Mouse (Mus musculus) erythroblast, embryonic 14.5 days (primary cell): ENCODE data around the gene Arid3c. TPM values are rescaled to one million over a fixed set of nuclear protein-coding genes. Genes with fewer than 3 reads are reported as not detected.
"Not testable (repeated sequence)": the region's sequence is repeated elsewhere in the genome, so short reads cannot be mapped to it uniquely, and the experiment has no call there.

Experiments
- H3K27me3 ChIP-seq: 2 replicates; pipeline ENCODE4 v1.6.1; 2012; ENCODE audit warnings: inconsistent platforms; ENCODE audit not compliant: control insufficient read depth
- H3K36me3 ChIP-seq: 2 replicates; pipeline ENCODE4 v1.6.1; 2012; ENCODE audit warnings: mild to moderate bottlenecking, inconsistent platforms; ENCODE audit not compliant: control insufficient read depth
- H3K4me1 ChIP-seq: 2 replicates; pipeline ENCODE4 v1.6.1; 2012; ENCODE audit warnings: inconsistent platforms; ENCODE audit not compliant: control insufficient read depth
- H3K4me3 ChIP-seq: replicated peaks from 2 replicates; pipeline ENCODE3; 2012; ENCODE audit warnings: moderate library complexity, mild to moderate bottlenecking, inconsistent platforms
- H3K9me3 ChIP-seq: 2 replicates; pipeline ENCODE4 v1.6.1; 2012; ENCODE audit warnings: low read length, inconsistent platforms, mixed read lengths; ENCODE audit not compliant: control insufficient read depth
- polyA plus RNA-seq: library from polyadenylated mRNA; stranded (reverse); fragments of >175 nt; gene quantifications from 2 replicates; pipeline ENCODE4 v1.2.3, GENCODE M21; 2012

Arid3c gene
- polyA plus RNA-seq, 1 experiment = not detected

GRCm38 (mm10) chr4:41696930-41697841 lies 33.8 kb downstream of the Arid3c start, which contains the start of gene Cntfr:
Gene Cntfr, minus strand, starts transcription at chr4:41697089.
- H3K36me3 ChIP-seq, H3K4me3 ChIP-seq, H3K9me3 ChIP-seq, H3K4me1 ChIP-seq: not testable (repeated sequence)
- H3K27me3 ChIP-seq = peaks cover 42% of the 10 kb centered on the region

DNA sequence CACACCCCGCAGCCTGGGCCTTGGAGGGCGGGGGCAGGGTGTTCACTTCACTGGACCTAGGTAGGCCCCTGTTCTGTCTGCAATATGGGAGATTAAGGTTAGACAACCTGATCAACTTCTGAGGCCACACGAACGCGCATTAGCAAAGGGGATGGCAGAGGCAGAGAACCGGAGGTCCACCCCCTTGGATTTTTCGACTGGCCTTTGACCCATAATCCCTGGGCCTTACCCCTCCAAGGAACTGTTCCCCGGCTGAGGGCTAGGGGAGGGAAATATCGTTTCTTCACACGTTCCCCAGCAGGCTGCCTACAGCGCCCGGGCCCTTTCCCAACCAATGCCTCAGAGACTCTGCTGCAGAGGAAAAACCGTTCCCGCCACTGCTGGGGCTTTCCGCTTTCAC lies 34.5 kb downstream of the Arid3c start:
- peaks cover 42% of the 10 kb centered on the region for H3K27me3 ChIP-seq
- H3K4me1 ChIP-seq, H3K36me3 ChIP-seq, H3K9me3 ChIP-seq, H3K4me3 ChIP-seq: not testable (repeated sequence)

DNA sequence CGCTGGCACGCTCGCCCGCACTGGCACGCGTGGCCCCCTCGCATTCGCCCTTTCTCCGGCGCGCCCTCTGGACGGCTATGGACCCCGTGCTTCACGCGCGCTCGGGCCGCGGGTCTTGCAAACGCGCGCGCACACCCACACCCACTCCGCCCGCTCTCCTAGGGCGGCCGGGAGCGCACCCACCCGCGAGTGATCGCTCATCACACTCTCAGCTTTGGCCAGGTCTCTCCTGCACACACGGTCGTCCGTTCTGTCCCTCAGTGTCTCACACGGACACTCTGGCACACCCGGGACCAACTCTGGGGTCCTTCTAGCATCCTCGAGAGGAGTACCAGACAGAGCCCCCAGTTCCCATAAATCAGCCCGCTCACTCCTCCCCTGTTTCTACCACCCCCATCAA lies 35.1 kb downstream of the Arid3c start:
- not testable (repeated sequence) for H3K4me3 ChIP-seq, H3K4me1 ChIP-seq, H3K9me3 ChIP-seq, H3K36me3 ChIP-seq
- H3K27me3 ChIP-seq = peaks cover 42% of the 10 kb centered on the region

DNA sequence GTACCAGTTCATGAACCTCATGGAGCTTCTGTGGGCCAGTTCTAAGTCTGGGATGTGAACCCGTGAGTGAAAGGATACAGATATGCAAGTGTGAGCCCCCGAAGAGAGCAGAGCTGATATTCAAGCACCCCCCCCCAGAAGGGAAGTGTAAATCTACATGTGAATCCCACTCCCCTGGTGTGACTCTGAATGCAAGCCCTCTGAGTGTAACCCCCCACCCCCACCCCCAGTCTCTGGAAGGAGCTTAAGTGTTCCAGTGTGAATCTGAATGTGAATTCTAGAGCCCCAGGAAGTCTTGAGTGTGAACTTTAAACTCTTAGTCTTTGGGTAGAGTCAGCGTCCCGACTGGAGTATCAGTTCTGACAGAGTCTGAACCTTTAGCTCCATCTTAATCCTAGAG lies 37.4 kb downstream of the Arid3c start:
- H3K4me3 ChIP-seq, H3K9me3 ChIP-seq, H3K36me3 ChIP-seq, H3K4me1 ChIP-seq: not testable (repeated sequence)
- H3K27me3 ChIP-seq = peaks cover 36% of the 10 kb centered on the region

DNA sequence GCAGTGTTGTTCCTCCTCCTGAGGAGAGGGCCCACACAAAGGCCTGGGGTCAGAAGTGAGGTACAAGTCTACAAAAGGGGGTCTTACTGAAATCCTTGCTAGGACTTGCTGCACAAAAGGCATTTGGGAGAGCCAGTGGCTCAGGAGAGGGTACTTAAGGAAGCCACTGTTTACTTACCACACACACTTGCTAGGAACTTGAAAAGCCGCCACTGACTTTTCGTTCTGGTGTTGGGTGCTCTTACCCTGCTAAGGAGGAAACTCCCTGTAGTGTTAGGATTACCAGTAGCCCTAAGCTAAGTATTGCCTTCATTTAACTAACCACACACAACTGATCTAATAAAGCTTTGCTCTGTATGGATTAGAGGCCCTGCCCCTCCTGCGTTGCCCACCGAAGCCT lies 40.9 kb downstream of the Arid3c start:
- not testable (repeated sequence) for H3K36me3 ChIP-seq, H3K4me1 ChIP-seq, H3K9me3 ChIP-seq, H3K4me3 ChIP-seq
- H3K27me3 ChIP-seq = peaks cover 19% of the 10 kb centered on the region

DNA sequence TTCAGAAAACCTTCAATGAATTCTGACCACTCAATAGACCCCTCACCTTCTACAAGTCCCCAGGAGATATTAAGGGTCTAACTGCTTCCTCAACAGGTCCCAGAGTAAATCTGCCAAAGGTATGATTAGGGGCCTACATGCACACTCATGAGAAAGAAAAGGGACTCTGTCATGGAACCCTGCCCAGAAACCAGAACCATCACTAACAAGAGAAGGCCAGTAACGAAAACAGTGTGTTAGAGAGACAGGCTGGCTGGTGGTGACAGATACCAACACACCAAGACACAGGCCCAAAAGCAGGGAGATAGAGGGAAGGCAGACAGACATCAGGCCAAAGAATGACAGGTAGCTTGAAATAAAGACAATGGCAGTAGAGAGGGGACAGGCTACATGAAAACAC lies 42.4 kb downstream of the Arid3c start:
- not testable (repeated sequence) for H3K4me3 ChIP-seq

DNA sequence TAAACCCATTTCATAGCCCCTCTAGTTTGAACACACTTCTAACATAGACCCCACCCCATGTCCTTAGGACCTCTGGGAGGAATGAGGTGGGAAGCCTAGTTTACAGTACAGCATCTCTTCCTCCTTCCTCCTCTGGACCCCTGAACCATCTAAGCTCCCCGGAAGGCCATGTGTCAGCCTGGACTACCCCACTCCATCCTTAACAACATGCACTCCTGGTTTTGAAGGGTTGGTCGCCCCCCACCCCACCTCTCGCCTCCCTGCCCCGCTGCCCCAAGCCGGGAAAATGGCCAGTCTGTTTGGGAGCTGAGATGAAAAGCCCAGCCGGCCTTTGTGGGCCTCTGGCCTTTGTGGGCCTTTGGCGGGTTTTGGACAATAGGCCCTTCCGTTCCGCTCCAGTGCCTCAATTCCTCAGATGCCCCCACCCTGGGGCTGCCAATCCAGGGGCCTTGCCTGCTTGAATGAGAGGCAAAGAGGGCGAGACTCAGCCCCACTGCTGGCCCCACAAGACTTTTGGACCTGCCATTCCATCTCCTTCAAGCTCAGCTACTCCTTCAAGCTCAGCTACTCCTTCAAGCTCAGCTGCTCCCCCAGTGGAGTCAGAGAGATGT lies 45.0 kb downstream of the Arid3c start:
- H3K36me3 ChIP-seq, H3K4me3 ChIP-seq, H3K9me3 ChIP-seq, H3K4me1 ChIP-seq: not testable (repeated sequence)
- peaks cover 30% of the 10 kb centered on the region for H3K27me3 ChIP-seq

More for the DNA sequence above, 42.4 kb downstream of the Arid3c start:
- not testable (repeated sequence) for H3K4me1 ChIP-seq, H3K36me3 ChIP-seq, H3K9me3 ChIP-seq
- H3K27me3 ChIP-seq = peaks cover 21% of the 10 kb centered on the region

GRCm38 (mm10) chr4:41684931-41685453 lies 46.0 kb downstream of the Arid3c start:
- H3K36me3 ChIP-seq, H3K4me3 ChIP-seq, H3K4me1 ChIP-seq, H3K9me3 ChIP-seq: not testable (repeated sequence)
- peaks cover 34% of the 10 kb centered on the region for H3K27me3 ChIP-seq

DNA sequence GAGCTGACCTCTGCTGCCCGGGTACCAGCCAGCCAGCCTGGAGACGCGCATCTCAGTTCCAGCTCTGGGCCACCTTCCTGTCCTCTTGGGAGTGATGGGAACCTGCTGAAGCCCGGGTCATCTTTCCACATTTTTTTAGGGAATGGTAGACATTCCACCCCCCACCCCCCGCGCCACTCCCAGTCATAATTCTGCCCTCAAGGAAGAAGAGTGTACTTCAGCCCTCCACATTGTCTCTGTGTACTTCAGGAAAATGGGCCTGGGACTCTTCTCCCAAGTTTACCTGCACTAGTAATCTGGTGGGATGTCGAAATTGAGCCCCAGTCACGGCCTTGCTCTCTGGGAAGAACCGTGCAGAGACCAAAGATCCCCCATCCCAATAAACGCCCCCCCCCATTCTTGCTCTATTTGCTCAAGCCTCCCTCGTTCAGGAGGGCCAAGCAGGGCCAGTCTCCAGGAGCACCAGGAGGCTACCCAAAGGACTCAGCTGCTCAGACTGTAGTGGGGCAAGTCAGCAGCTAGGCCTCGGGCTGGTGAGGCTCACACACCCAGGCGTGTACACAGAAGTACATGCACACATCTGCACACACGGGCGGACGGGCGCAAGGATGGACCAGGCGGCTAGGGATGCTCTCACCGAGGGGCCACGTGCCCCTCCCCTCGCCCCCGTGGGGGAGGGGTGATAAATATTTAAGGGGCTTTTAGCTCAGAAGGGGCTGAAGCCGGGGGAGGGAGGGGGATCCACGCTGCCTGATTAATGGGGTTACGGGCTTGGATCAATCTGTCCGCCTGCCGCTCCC lies 46.6 kb downstream of the Arid3c start:
- peaks cover 34% of the 10 kb centered on the region for H3K27me3 ChIP-seq
- not testable (repeated sequence) for H3K4me3 ChIP-seq, H3K9me3 ChIP-seq, H3K4me1 ChIP-seq, H3K36me3 ChIP-seq

DNA sequence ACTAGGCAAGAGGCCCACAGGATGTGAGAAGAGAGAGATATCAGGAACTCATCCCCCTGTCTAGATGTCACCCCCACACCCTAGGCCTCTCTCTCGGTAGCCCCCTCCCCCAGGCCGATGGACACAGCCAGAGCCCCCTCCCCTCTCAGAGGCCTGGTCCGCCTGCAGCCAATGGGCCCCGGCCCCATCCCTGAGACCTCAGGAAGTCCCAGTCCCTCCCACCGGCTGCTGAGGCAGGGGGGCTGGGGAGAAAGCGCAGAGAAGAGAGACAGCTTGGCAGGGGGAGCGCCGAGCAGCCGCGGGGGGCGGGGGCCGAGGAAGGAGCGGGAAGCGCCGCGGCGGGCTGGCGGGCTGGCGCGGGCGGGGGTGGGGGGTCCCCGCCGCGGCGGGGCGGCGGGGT lies 47.6 kb downstream of the Arid3c start:
- not testable (repeated sequence) for H3K9me3 ChIP-seq, H3K36me3 ChIP-seq, H3K4me1 ChIP-seq, H3K4me3 ChIP-seq
- H3K27me3 ChIP-seq = peaks cover 34% of the 10 kb centered on the region
